Mouse (Mus musculus) CD4-positive naive resting alpha-beta T cell, adult 76 days (primary cell): ENCODE results near the gene Bfar. TPM values are rescaled to one million over a fixed set of nuclear protein-coding genes. Genes with fewer than 3 reads are reported as not detected.

ENCODE experiments used
- total RNA-seq: library from RNA; stranded (reverse); gene quantifications from one replicate; pipeline ENCODE4 v1.2.4, GENCODE M21; 2023

Gene Bfar
- 58.3 TPM for total RNA-seq

GRCm38 (mm10) chr16:13671685-13672385, at the start of gene Bfar, which contains the start of gene 3110001I22Rik:
TSS of gene Bfar (plus strand) at chr16:13671858.
TSS of gene 3110001I22Rik (plus strand) at chr16:13671929.

GRCm38 (mm10) chr16:13667878-13668343, 3.7 kb upstream of the Bfar start, which contains the start of gene Parn:
TSS of gene Parn (minus strand) at chr16:13668170.

GRCm38 (mm10) chr16:13730285-13731255, 58.9 kb downstream of the Bfar start, which contains the start of gene Pla2g10:
TSS of gene Pla2g10 (minus strand) at chr16:13730983.

Other genes with a start within 250 kb of the Bfar start
- gene Parn, start 3.7 kb upstream of the Bfar start, total RNA-seq: 39.3 TPM
- gene 3110001I22Rik, start 71 bp downstream of the Bfar start, total RNA-seq: 32.8 TPM
- gene Pla2g10, start 59.1 kb downstream of the Bfar start, total RNA-seq: not detected
- gene Rrn3, start 108.8 kb downstream of the Bfar start, total RNA-seq: 34.9 TPM
- gene Ntan1, start 147.0 kb downstream of the Bfar start, total RNA-seq: 63.0 TPM
- gene Pdxdc1, start 231.3 kb downstream of the Bfar start, total RNA-seq: 76.5 TPM
- 1.8 TPM for gene Mpv17l, start 231.3 kb downstream of the Bfar start, total RNA-seq